Mouse (Mus musculus) CH12F3 (cell line): Measurements from ENCODE around the gene Qars.

Experiments
- in situ Hi-C: fragments of 300-500 bp; cut with MboI; formaldehyde crosslinking; loops from 2 replicates; pipeline ENCODE4 v1.14.3; 2020; ENCODE audit warnings: low sequenced_read_pairs

The Qars gene

DNA sequence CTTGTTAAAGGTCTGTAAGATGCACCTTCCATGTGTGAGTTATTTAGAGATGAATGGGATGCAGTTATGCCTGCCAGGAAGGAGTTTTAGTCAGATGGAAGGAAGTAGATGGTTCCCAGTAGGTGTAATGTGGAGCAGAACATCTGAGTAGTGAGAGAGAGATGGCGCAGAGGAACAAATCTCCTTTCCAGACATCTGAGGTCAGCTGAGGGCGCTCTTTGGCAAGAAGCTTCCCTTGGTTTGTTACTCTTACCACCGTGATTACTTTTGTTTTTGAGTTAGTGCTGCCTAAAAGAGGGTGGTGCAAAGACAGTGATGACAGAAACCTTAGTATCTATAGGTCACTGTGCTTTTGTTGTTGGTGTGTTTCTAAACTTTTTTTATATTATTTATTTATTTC, 17.9 kb downstream of the Qars start:
- in situ Hi-C loops, result no loop called here

DNA sequence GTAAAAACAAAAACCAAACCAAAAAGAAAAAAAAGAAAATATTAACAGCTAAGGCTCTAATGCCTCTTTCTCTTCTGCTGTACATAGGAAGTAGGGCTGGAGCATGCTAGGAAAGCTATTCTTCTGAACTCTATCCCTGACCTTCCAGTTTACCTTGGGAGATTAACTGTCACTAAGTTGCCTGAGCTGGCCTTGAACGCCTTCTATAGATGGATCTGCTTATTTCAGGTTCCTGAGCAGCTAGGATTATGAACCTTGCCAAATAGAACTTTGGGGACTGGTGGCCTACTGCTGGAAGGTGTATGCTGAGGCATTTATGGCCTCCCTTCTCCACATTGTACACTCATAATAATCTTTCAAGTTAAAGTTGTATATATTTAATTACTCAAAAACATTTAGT, 23.4 kb downstream of the Qars start:
- in situ Hi-C loops, result no loop called here

DNA sequence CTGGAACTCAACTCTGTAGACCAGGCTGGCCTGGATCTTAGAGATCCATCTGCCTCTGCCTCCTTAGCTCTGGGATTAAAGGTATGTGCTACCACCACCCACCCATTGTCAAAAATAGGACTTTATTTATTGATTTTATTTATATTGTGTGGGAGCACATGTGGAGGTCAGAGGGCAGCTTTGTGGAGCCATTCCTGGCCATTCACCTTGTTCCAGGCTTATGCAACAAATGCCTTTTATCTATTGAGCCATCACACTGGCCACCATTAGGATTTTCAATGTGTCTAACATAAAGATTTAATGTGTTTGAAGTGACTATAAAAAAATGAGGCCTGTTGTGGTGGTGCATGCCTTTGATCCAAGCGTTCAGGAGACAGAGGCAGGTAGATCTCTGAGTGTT, 24.0 kb downstream of the Qars start:
- in situ Hi-C loops, result no loop called here

DNA sequence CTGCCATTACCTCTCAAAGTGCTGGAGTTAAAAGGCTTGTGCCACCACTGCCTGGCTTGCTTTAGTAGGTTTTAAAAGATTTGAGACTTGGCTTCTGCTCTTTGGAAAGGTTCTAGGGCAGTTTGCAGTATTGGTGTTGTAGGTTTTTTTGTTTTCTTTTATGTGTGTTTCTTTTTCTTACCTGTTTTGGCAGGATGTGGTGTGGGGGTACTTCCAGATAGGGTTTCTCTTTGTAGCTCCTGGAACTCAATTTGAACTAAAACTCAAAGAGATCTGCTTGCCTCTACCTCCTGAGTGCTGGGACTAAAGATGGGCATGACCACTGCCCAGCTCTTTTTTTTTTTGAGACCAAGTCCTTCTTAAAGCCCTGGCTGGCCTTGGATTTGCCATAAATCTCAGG, 33.3 kb downstream of the Qars start:
- in situ Hi-C loops, result no loop called here

DNA sequence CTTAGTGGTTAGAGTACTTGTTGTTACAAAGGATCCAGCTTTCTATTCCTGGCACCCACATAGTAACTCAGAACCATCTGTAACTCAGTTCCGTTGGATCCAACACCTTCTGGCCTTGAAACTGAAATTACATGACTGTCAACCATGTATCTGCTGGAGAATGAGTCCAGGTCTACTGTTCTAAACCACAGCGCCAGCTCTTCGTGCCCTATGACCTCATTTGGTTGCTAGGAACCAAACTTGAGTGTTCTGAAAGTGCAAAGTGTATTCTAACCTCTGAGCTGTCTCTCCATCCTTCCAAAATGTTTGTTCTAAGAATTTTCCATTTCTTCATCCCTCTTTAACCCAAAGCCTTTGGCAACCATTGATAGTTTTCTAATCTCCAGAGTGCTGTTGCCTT, 38.5 kb downstream of the Qars start:
- in situ Hi-C loops, result no loop called here

DNA sequence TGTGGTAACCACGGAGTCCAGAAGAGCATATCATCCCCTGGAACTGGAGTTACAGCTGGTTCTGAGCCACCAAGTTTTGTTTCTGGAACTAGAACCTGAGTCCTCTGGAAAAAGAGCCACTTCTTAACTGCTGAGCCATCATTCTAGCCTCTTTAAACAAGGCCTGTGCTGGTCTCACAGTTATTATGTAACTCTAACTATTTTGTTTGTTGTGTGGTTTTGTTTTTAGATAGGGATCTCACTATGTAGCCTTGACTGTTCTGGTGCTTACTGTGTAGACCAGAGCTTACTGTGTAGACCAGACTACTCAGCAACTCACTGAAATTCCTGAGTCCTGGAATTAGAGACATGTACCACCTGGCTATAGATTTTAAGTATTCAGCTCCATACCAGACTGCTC, 39.4 kb downstream of the Qars start:
- in situ Hi-C loops, result no loop called here

DNA sequence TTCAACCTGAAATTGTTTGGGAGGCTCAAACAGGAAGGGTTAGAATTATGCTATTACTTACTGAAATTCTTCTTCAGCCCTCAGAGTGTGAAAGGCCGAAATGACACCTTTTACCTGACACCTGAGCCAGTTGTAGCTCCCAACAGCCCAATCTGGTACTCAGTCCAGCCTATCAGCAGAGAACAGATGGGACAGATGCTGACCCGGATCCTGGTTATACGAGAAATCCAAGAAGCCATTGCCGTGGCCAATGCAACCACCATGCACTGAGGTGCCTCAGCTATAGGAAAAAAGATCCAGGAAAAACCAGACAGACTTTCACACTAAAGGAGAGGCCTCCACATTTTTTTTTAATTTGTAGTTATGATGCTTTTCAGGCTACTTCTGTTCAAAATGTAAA, 51.7 kb downstream of the Qars start:
- in situ Hi-C loops, result no loop called here

DNA sequence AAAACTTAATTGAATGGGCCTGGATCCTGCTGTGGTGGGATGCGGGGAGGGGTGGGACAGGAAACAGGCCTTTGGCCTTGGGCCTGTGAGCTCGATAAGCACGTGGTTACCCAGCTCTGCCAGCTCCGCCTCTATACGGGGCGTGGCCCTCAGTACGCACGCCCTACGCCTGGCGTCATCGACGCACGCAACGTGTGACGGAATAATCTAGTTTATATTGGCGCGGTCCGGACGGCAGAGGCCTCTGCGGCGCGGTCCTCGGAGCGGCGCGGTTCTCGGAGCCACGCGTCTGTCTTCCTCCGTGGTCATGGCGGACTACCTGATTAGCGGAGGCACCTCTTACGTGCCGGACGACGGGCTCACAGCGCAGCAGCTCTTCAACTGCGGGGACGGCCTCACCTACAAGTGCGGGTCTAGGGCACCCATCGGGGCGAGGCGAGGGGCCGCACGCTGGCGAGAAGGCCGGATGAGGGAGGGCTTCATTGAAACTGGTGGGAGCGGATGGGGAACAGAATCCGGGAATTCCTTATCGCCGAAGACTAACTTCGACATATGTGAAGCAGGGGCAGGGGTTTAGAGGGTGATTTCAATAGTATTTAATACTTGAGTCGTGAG, 52.8 kb downstream of the Qars start, which contains the start of gene Impdh2:
Impdh2 (plus strand) TSS at position 60 of the 615 bp plus-strand sequence.
- in situ Hi-C loops, result no loop called here

DNA sequence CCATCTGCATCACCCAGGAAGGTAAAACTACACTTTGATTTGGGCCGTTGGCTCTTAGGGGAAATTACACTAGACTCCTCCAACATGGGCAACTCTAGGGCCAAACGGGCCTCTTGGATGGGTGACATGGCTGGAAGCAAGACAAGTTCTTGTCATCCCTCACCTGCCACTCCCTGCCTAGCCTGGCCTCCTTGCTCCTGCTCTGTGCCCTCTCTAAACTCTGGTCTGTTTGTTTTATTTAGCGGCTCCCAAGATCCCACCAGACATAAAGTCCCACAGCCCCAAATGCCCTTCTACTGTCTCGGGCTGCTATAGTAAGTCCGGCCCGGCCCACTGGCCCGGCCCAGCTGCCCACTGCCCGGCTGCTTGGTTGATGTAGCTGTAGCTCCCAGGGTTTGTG, 56.2 kb downstream of the Qars start:
- in situ Hi-C loops, result no loop called here

DNA sequence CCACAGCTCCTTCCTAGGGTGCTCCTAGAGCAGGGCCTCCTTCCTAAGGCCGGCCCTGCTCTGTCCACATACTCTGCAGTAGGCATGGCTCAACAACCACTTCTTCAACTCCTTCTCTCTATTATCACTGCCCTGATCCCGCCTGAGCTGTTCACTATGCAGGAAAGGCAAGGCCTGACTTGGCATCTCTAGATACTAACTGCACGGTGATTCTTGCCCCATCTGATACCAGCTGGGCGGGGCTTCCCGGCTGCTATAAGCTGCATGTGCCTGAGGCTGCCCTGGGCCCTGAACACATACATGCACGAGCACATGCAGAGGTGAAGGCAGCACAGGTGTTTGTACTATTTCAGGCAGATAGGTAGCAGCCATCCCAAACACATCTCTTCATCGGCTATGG, 56.6 kb downstream of the Qars start:
- in situ Hi-C loops, result no loop called here
